Mouse (Mus musculus): Measurements from ENCODE around the gene Filip1. TPM values are rescaled to one million over a fixed set of nuclear protein-coding genes. Genes with fewer than 3 reads are reported as not detected.

Filip1 gene
- polyA plus RNA-seq, 2 experiments: 4.9 to 6.0 TPM

DNA sequence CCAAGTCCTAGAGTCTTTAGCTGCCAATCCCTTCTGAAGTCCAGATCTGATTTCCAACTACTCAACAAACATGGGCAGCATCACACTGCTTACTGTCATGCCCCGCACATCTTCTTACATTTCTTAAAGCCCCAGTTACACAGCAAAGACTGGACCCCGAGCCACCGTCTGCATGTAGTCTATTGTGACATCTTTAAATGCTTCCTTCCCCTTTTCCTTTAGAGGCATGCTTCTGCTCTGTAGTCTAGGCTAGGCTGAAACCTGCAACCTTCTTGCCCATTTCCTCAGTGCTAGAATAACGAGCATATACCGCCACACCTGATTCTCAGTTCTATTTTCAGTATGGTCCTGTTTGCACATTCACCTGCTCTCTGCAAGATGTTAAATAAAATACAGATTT is 196.2 kb downstream of the Filip1 start:
- Histone ChIP-seq H3K4me2 (replicated peaks; ENCODE audit: low read depth, low read length, severe bottlenecking) (no peak overlapping the region), H3K9me3 (ENCODE audit: control insufficient read depth, low read length) (no peaks in the 10 kb centered on the region), H3K27ac (replicated peaks; ENCODE audit: low read depth, low read length) (no peak overlapping the region), H3K4me3 (replicated peaks; ENCODE audit: low read length) (no peak overlapping the region), H3K27me3 (ENCODE audit: control insufficient read depth, insufficient read depth, low read length) (no peaks in the 10 kb centered on the region), H3K9ac (ENCODE audit: low read depth, low read length, severe bottlenecking) (no peak overlapping the region), H3K4me1 (ENCODE audit: control insufficient read depth, insufficient read depth, low read length) (peaks cover 17% of the 10 kb centered on the region; the same call in 1 of the 2 replicates), H3K36me3 (ENCODE audit: control insufficient read depth, insufficient read depth, low read length) (no peaks in the 10 kb centered on the region)
- DNase-seq (ENCODE audit: low spot score) (no peak), ATAC-seq (ENCODE audit: low FRiP score, low read depth) (no peak)
- 91% methylated on average over 5 of the region's 5 CpGs for WGBS
- TF ChIP-seq POLR2A (IDR thresholded peaks at IDR 0.05; ENCODE audit: borderline replicate concordance, extremely low read depth, insufficient read depth, insufficient read length): no peak

DNA sequence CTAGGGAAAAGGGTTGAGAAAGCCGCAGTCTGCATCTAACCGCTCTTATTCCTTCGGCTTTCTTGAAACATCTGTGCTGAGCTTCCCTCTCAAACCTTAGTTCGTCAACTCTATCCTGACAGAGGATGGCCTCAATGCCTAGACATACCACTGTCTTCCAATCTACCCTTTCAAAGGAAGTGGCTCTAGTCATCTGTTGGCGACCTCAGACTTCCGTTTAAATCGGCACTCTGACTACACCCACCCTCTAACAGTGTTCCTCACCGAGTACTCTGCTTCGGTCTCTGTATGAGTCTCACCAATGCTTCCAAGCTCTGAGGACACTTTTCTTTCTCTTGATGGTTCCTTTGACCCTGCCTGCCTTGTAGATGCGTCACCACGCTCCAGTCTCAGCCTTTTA is 196.6 kb downstream of the Filip1 start:
- TF ChIP-seq POLR2A (IDR thresholded peaks at IDR 0.05; ENCODE audit: borderline replicate concordance, extremely low read depth, insufficient read depth, insufficient read length): no peak
- DNase-seq (ENCODE audit: low spot score) (no peak), ATAC-seq (ENCODE audit: low FRiP score, low read depth) (no peak)
- Histone ChIP-seq H3K4me2 (replicated peaks; ENCODE audit: low read depth, low read length, severe bottlenecking) (no peak overlapping the region), H3K9me3 (ENCODE audit: control insufficient read depth, low read length) (no peaks in the 10 kb centered on the region), H3K9ac (ENCODE audit: low read depth, low read length, severe bottlenecking) (no peak overlapping the region), H3K27ac (replicated peaks; ENCODE audit: low read depth, low read length) (no peak overlapping the region), H3K4me1 (ENCODE audit: control insufficient read depth, insufficient read depth, low read length) (peaks cover 17% of the 10 kb centered on the region; the same call in 1 of the 2 replicates), H3K36me3 (ENCODE audit: control insufficient read depth, insufficient read depth, low read length) (no peaks in the 10 kb centered on the region), H3K4me3 (replicated peaks; ENCODE audit: low read length) (no peak overlapping the region), H3K27me3 (ENCODE audit: control insufficient read depth, insufficient read depth, low read length) (no peaks in the 10 kb centered on the region)
- 94% methylated on average over 11 of the region's 11 CpGs for WGBS

DNA sequence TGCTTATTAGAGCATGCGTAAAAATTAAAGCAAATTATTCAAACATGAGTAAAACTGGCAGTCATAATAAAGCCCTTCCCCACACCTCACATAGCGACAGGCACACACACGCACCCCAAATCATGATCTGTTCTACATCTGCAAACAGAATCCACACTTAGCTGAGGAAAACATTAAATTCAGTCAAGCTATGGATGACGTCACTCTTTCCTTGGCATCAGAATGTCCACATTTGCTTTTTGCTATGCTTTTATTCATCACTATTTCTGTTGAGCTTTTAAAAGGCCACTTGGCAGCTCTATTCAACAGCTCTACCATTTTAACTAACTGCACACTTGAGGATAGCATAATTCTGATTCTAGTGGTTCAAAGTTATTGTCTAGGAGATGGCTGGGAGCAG is 198.1 kb downstream of the Filip1 start:
- Histone ChIP-seq H3K9me3 (ENCODE audit: control insufficient read depth, low read length) (no peaks in the 10 kb centered on the region), H3K27ac (replicated peaks; ENCODE audit: low read depth, low read length) (no peak overlapping the region), H3K36me3 (ENCODE audit: control insufficient read depth, insufficient read depth, low read length) (no peaks in the 10 kb centered on the region), H3K9ac (ENCODE audit: low read depth, low read length, severe bottlenecking) (no peak overlapping the region), H3K27me3 (ENCODE audit: control insufficient read depth, insufficient read depth, low read length) (no peaks in the 10 kb centered on the region), H3K4me1 (ENCODE audit: control insufficient read depth, insufficient read depth, low read length) (peaks cover 19% of the 10 kb centered on the region; the same call in 1 of the 2 replicates), H3K4me2 (replicated peaks; ENCODE audit: low read depth, low read length, severe bottlenecking) (no peak overlapping the region), H3K4me3 (replicated peaks; ENCODE audit: low read length) (no peak overlapping the region)
- TF ChIP-seq POLR2A (IDR thresholded peaks at IDR 0.05; ENCODE audit: borderline replicate concordance, extremely low read depth, insufficient read depth, insufficient read length): no peak
- 47% methylated on average over 4 of the region's 4 CpGs for WGBS
- DNase-seq (ENCODE audit: low spot score): peak; percentile 77
- no peak for ATAC-seq (ENCODE audit: low FRiP score, low read depth)

DNA sequence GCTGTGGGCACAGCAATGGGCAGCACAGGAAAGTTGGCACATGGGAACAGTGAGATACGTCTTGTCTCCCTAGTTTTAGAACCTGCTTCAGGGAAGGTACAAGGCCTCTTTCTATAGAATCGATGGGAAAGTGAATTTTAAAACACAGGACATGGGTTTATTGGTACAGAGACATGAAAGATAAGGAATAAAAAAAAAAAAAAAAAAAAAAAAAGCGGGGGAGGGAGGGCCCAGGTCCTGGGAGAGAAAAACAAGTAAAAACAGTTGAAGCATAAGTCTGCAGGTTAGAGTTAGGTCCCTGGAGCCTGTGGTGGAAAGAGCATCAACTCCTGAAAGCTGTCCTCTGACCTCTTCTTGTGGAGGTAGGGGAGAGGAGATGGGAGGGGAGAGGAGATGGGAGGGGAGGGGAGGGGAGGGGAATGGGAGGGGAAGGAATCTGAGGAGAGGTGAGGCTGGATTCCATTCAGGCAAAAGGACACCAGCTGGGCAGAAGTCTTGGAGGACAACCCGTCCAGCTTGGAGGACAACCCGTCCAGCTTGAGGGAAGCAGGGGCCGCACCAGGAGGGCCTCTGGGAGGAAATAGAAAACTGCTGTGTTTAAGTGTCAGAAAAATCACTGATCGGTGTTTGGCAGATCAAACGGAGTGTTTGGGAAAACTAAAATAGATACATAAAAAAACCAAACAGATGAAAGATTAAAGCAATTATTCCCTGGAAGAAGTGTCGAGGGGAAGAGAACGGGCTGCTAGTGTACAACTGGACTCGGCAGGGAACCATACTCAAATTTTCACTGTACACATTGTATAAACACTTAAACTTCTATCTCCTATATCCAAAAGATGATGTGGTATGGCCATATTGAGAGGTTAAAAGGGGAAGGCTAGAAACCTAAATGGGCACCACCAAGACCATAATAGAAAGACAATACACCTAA is 201.4 kb downstream of the Filip1 start:
- Histone ChIP-seq H3K9ac (ENCODE audit: low read depth, low read length, severe bottlenecking) (no peak overlapping the region), H3K9me3 (ENCODE audit: control insufficient read depth, low read length) (no peaks in the 10 kb centered on the region), H3K27me3 (ENCODE audit: control insufficient read depth, insufficient read depth, low read length) (no peaks in the 10 kb centered on the region), H3K4me3 (replicated peaks; ENCODE audit: low read length) (no peak overlapping the region), H3K27ac (replicated peaks; ENCODE audit: low read depth, low read length) (no peak overlapping the region), H3K36me3 (ENCODE audit: control insufficient read depth, insufficient read depth, low read length) (no peaks in the 10 kb centered on the region), H3K4me1 (ENCODE audit: control insufficient read depth, insufficient read depth, low read length) (peaks cover 24% of the 10 kb centered on the region), H3K4me2 (replicated peaks; ENCODE audit: low read depth, low read length, severe bottlenecking) (no peak overlapping the region)
- DNase-seq (ENCODE audit: low spot score): no peak
- ATAC-seq (ENCODE audit: low FRiP score, low read depth): no peak
- no peak for TF ChIP-seq POLR2A (IDR thresholded peaks at IDR 0.05; ENCODE audit: borderline replicate concordance, extremely low read depth, insufficient read depth, insufficient read length)
- WGBS: 60% methylated on average over 11 of the region's 11 CpGs

DNA sequence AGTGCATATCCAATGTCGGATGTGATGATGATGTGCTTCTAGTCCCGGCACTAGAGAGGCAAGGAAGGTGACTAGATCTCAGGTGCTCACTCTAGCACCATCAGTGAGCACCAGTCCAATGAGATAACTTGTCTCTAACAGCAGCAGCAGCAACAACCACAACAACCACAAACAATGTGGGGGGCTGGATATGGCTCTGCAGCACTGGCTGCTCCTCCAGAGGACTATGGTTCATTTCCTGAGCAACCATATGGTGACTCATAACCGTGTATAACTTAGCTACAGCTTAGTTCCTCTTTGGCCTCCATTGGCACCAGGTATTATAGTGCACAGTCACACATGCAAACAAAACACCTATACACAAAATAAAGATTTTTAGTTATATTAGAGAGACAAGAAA is 202.1 kb downstream of the Filip1 start:
- ATAC-seq (ENCODE audit: low FRiP score, low read depth) (no peak), DNase-seq (ENCODE audit: low spot score) (no peak)
- Histone ChIP-seq H3K4me2 (replicated peaks; ENCODE audit: low read depth, low read length, severe bottlenecking) (no peak overlapping the region), H3K9me3 (ENCODE audit: control insufficient read depth, low read length) (no peaks in the 10 kb centered on the region), H3K4me1 (ENCODE audit: control insufficient read depth, insufficient read depth, low read length) (peaks cover 21% of the 10 kb centered on the region), H3K36me3 (ENCODE audit: control insufficient read depth, insufficient read depth, low read length) (no peaks in the 10 kb centered on the region), H3K9ac (ENCODE audit: low read depth, low read length, severe bottlenecking) (no peak overlapping the region), H3K27ac (replicated peaks; ENCODE audit: low read depth, low read length) (no peak overlapping the region), H3K27me3 (ENCODE audit: control insufficient read depth, insufficient read depth, low read length) (no peaks in the 10 kb centered on the region), H3K4me3 (replicated peaks; ENCODE audit: low read length) (no peak overlapping the region)
- 68% methylated on average over 3 of the region's 3 CpGs for WGBS
- no peak for TF ChIP-seq POLR2A (IDR thresholded peaks at IDR 0.05; ENCODE audit: borderline replicate concordance, extremely low read depth, insufficient read depth, insufficient read length)

All from limb, embryonic 14.5 days (tissue).